Mouse (Mus musculus) megakaryocyte, adult 5-6 weeks (primary cell): ENCODE measurements around the gene Gsto2. TPM values are rescaled to one million over a fixed set of nuclear protein-coding genes. Genes with fewer than 3 reads are reported as not detected.
"Not testable (repeated sequence)": the region's sequence is repeated elsewhere in the genome, so short reads cannot be mapped to it uniquely, and the experiment has no call there.

Experiments
- ATAC-seq: 2 replicates; pipeline ENCODE4 v1.8.0; 2016; ENCODE audit warnings: mild to moderate bottlenecking, inconsistent platforms; ENCODE audit not compliant: poor library complexity, severe bottlenecking
- total RNA-seq, 2 experiments: library from RNA; stranded (forward) in 1 of 2; stranded (reverse) in 1 of 2; fragments of 153-499, 151-499 nt in 1 of 2; fragments of 221-1000, 200-1000 nt in 1 of 2; gene quantifications; 2 replicates each; pipeline versions ENCODE4 v1.2.3 to v1.2.4; 2015 to 2017

Gsto2 gene
- total RNA-seq (2015) (not detected in 2 replicates), total RNA-seq (2017) (not detected in 2 replicates)

- ATAC-seq, result peak; percentile 99
Observed at GRCm38 (mm10) chr19:47865353-47865947, at the start of gene Gsto2. TSS of gene Gsto2 (plus strand) at chr19:47865534.

- no peak for ATAC-seq
Observed at GRCm38 (mm10) chr19:47817692-47818091, 47.6 kb upstream of the Gsto2 start.

- ATAC-seq, result peak; percentile 68
Observed at GRCm38 (mm10) chr19:47820832-47821493, 44.4 kb upstream of the Gsto2 start.

- ATAC-seq, result no peak
Observed at GRCm38 (mm10) chr19:47821494-47821872, 43.9 kb upstream of the Gsto2 start.

GRCm38 (mm10) chr19:47822143-47822796 lies 43.1 kb upstream of the Gsto2 start:
- ATAC-seq, result no peak

GRCm38 (mm10) chr19:47824026-47824425 lies 41.3 kb upstream of the Gsto2 start:
- ATAC-seq, result no peak

- ATAC-seq, result no peak
Observed at GRCm38 (mm10) chr19:47829913-47830450, 35.4 kb upstream of the Gsto2 start.

- ATAC-seq, result no peak
Observed at GRCm38 (mm10) chr19:47831111-47831510, 34.2 kb upstream of the Gsto2 start.

- ATAC-seq, result no peak
Observed at GRCm38 (mm10) chr19:47832316-47832715, 33.0 kb upstream of the Gsto2 start.

GRCm38 (mm10) chr19:47834614-47835013 lies 30.7 kb upstream of the Gsto2 start:
- ATAC-seq, result no peak

- no peak for ATAC-seq
Observed at GRCm38 (mm10) chr19:47835776-47836175, 29.6 kb upstream of the Gsto2 start.

GRCm38 (mm10) chr19:47836701-47837526 lies 28.4 kb upstream of the Gsto2 start:
- peak; percentile 96 for ATAC-seq

GRCm38 (mm10) chr19:47837527-47837901 lies 27.8 kb upstream of the Gsto2 start:
- ATAC-seq, result peak; percentile 21; the same call in 1 of the 2 replicates

- ATAC-seq, result not testable (repeated sequence)
Observed at GRCm38 (mm10) chr19:47841234-47841633, 24.1 kb upstream of the Gsto2 start.

GRCm38 (mm10) chr19:47849735-47850134 lies 15.6 kb upstream of the Gsto2 start:
- no peak for ATAC-seq

- ATAC-seq, result not testable (repeated sequence)
Observed at GRCm38 (mm10) chr19:47852131-47852530, 13.2 kb upstream of the Gsto2 start.

GRCm38 (mm10) chr19:47853053-47853452 lies 12.3 kb upstream of the Gsto2 start:
- no peak for ATAC-seq

- peak; percentile 43 for ATAC-seq
Observed at GRCm38 (mm10) chr19:47853951-47854795, 11.2 kb upstream of the Gsto2 start.

GRCm38 (mm10) chr19:47854796-47855783 lies 10.2 kb upstream of the Gsto2 start, which contains the start of gene Gsto1:
TSS of gene Gsto1 (plus strand) at chr19:47854970.
- ATAC-seq, result peak; percentile 94
